Mouse (Mus musculus): ENCODE measurements around the gene Eda.

- TF ChIP-seq CTCF (IDR thresholded peaks at IDR 0.05; ENCODE audit: insufficient read depth, low read length), result no peak
- no peak for TF ChIP-seq POLR2A (IDR thresholded peaks at IDR 0.05; ENCODE audit: borderline replicate concordance, extremely low read depth, low read depth, low read length)
These were observed 338.9 kb downstream of the Eda start for GRCm38 (mm10) chrX:100314172-100314902.

All from lung, adult 2 months (tissue).